ENCODE assay signal across 15 mouse cellular contexts in genomic region chr7:135304496-135304895, GRCm38 (mm10). TPM values are rescaled to one million over a fixed set of nuclear protein-coding genes. Genes with fewer than 3 reads are reported as not detected.
"Had no signal": no experiment of that assay in that cellular context is flagged by ENCODE, and none has a peak within 500 bp of the region (broad histone marks: within the 10 kb centered on the region; RNA-seq: fewer than 3 reads in every experiment).

No protein-coding gene starts in this region.

- DNase-seq: kidney, adult 2 months; kidney, postnatal 14 days; lung, adult 2 months; lung, postnatal 36 days; right cerebral cortex, postnatal 14 days; spleen, adult 18-20 months; thymus, adult 2 months; thymus, postnatal 25 days had no signal

- ATAC-seq: intestine, embryonic 16.5 days; lung, postnatal 0 days; midbrain, embryonic 13.5 days had no signal

RNA-seq across cellular contexts. Expression of gene Nps, which starts 46.0 kb away (rescaled TPM):
- total RNA-seq: left cerebral cortex, adult 2 months; left cerebral cortex, postnatal 36 days; megakaryocyte progenitor cell, adult 5-6 weeks; midbrain, postnatal 0 days had no signal
